Mouse (Mus musculus) forebrain, embryonic 14.5 days (tissue): ENCODE data around the gene Wdr62. TPM values are rescaled to one million over a fixed set of nuclear protein-coding genes. Genes with fewer than 3 reads are reported as not detected.
"Not testable (repeated sequence)": the region's sequence is repeated elsewhere in the genome, so short reads cannot be mapped to it uniquely, and the experiment has no call there.

ENCODE experiments used
- ATAC-seq: fragments of 200-750 bp; cut with Nextera tagmentation; 2 replicates; pipeline ENCODE4 v1.8.0; 2017; ENCODE audit warnings: mild to moderate bottlenecking, moderate library complexity
- DNase-seq: peaks from one replicate; pipeline ENCODE4 v3.0.0-alpha.2; 2015; ENCODE audit warnings: low spot score
- H3K27ac ChIP-seq: fragments of 300-500 bp; sonication (generic); 2 replicates; pipeline ENCODE4 v1.5.1; 2014; ENCODE audit warnings: low read depth, mild to moderate bottlenecking, control low read depth, low read length, moderate library complexity
- H3K27me3 ChIP-seq: fragments of 300-500 bp; sonication (generic); replicated peaks from 2 replicates; pipeline ENCODE4 v1.6.1; 2014; ENCODE audit warnings: low read length, control low read depth, mixed read lengths; ENCODE audit not compliant: control insufficient read depth, insufficient read depth
- H3K36me3 ChIP-seq: fragments of 300-500 bp; sonication (generic); 2 replicates; pipeline ENCODE4 v1.6.1; 2014; ENCODE audit warnings: low read length, control low read depth; ENCODE audit not compliant: control insufficient read depth, insufficient read depth
- H3K4me1 ChIP-seq: fragments of 300-500 bp; sonication (generic); 2 replicates; pipeline ENCODE4 v1.6.1; 2014; ENCODE audit warnings: antibody characterized with exemption, low read length, control low read depth; ENCODE audit not compliant: control insufficient read depth, insufficient read depth
- H3K4me2 ChIP-seq: fragments of 300-500 bp; sonication (generic); 2 replicates; pipeline ENCODE4 v1.6.1; 2014; ENCODE audit warnings: mild to moderate bottlenecking, control low read depth, low read length
- H3K4me3 ChIP-seq: fragments of 300-500 bp; sonication (generic); 2 replicates; pipeline ENCODE4 v1.5.1; 2014; ENCODE audit warnings: low read depth, low read length, control low read depth
- H3K9ac ChIP-seq: fragments of 300-500 bp; sonication (generic); 2 replicates; pipeline ENCODE4 v1.6.1; 2014; ENCODE audit warnings: mild to moderate bottlenecking, low read length, control low read depth, moderate library complexity
- H3K9me3 ChIP-seq: fragments of 300-500 bp; sonication (generic); replicated peaks from 2 replicates; pipeline ENCODE4 v1.6.1; 2016; ENCODE audit warnings: low read length, control low read depth, mixed read lengths; ENCODE audit not compliant: control insufficient read depth
- WGBS: fragments of 180-500 bp; shearing (Covaris S2); extraction: QIAGEN DNeasy Blood & Tissue Kit; methylation state at CpG from one replicate; pipeline ENCODE4 v1.1.7; 2014; 5-methylcytosine and 5-hydroxymethylcytosine counted together
- polyA plus RNA-seq: library from polyadenylated mRNA; unstranded; fragments of >200 nt; fragmentation: Nextera tagmentation; extraction: Ambion mirVana; gene quantifications from 2 replicates; pipeline ENCODE4 v1.2.1, GENCODE M21; 2014

The Wdr62 gene
- polyA plus RNA-seq, 1 experiment from 2014 or later: 5.6 TPM

GRCm38 (mm10) chr7:30213881-30214280 is 66.3 kb downstream of the Wdr62 start:
- WGBS: 96% methylated on average over 3 of the region's 3 CpGs

GRCm38 (mm10) chr7:30211025-30211424 is 69.2 kb downstream of the Wdr62 start:
- 14% methylated on average over 4 of the region's 4 CpGs for WGBS
- H3K9me3 ChIP-seq: no peaks in the 10 kb centered on the region
- no peak overlapping the region for H3K4me2 ChIP-seq
- H3K9ac ChIP-seq: no peak overlapping the region
- DNase-seq (no peak), ATAC-seq (no peak)
- no peaks in the 10 kb centered on the region for H3K4me1 ChIP-seq
- no peak overlapping the region for H3K4me3 ChIP-seq
- H3K27me3 ChIP-seq: no peaks in the 10 kb centered on the region
- H3K36me3 ChIP-seq: no peaks in the 10 kb centered on the region
- H3K27ac ChIP-seq: no peak overlapping the region

More at GRCm38 (mm10) chr7:30213881-30214280, 66.3 kb downstream of the Wdr62 start:
- Histone ChIP-seq H3K9me3 (no peaks in the 10 kb centered on the region), H3K27ac (no peak overlapping the region), H3K4me1 (no peaks in the 10 kb centered on the region), H3K36me3 (no peaks in the 10 kb centered on the region), H3K9ac (no peak overlapping the region), H3K27me3 (no peaks in the 10 kb centered on the region), H3K4me3 (no peak overlapping the region), H3K4me2 (no peak overlapping the region)
- DNase-seq (no peak), ATAC-seq (no peak)

- not testable (repeated sequence) for H3K9ac ChIP-seq, H3K4me3 ChIP-seq, H3K36me3 ChIP-seq, H3K4me1 ChIP-seq, H3K9me3 ChIP-seq, ATAC-seq, H3K4me2 ChIP-seq, DNase-seq, H3K27me3 ChIP-seq, H3K27ac ChIP-seq
- 62% methylated on average over 5 of the region's 5 CpGs for WGBS
Measured at GRCm38 (mm10) chr7:30206364-30206763, 73.9 kb downstream of the Wdr62 start.

GRCm38 (mm10) chr7:30205383-30205782 is 74.8 kb downstream of the Wdr62 start:
- DNase-seq: peak; percentile 74
- ATAC-seq: no peak
- Histone ChIP-seq H3K4me3 (no peak overlapping the region), H3K4me2 (no peak overlapping the region), H3K9ac (no peak overlapping the region), H3K27me3 (no peaks in the 10 kb centered on the region), H3K36me3 (no peaks in the 10 kb centered on the region), H3K27ac (no peak overlapping the region), H3K9me3 (no peaks in the 10 kb centered on the region), H3K4me1 (no peaks in the 10 kb centered on the region)
- WGBS: 0% methylated on average over 2 of the region's 2 CpGs

- ATAC-seq (no peak), DNase-seq (no peak)
- WGBS: 28% methylated on average over 8 of the region's 8 CpGs
- Histone ChIP-seq H3K4me3 (no peak overlapping the region), H3K4me1 (no peaks in the 10 kb centered on the region), H3K27ac (no peak overlapping the region), H3K9ac (no peak overlapping the region), H3K4me2 (no peak overlapping the region), H3K27me3 (no peaks in the 10 kb centered on the region), H3K9me3 (no peaks in the 10 kb centered on the region), H3K36me3 (no peaks in the 10 kb centered on the region)
Measured at GRCm38 (mm10) chr7:30204380-30204779, 75.8 kb downstream of the Wdr62 start.

- no peak for DNase-seq
- 87% methylated on average over 11 of the region's 11 CpGs for WGBS
- H3K27ac ChIP-seq: no peak overlapping the region
- no peaks in the 10 kb centered on the region for H3K36me3 ChIP-seq
- no peaks in the 10 kb centered on the region for H3K4me1 ChIP-seq
- no peak overlapping the region for H3K4me2 ChIP-seq
- H3K9me3 ChIP-seq: no peaks in the 10 kb centered on the region
- H3K9ac ChIP-seq: no peak overlapping the region
- no peak for ATAC-seq
- H3K27me3 ChIP-seq: no peaks in the 10 kb centered on the region
- H3K4me3 ChIP-seq: no peak overlapping the region
Measured at GRCm38 (mm10) chr7:30202895-30203690, 77.1 kb downstream of the Wdr62 start.

GRCm38 (mm10) chr7:30200661-30201060 is 79.6 kb downstream of the Wdr62 start:
- 89% methylated on average over 5 of the region's 5 CpGs for WGBS
- ATAC-seq, H3K27ac ChIP-seq: not testable (repeated sequence)

GRCm38 (mm10) chr7:30200200-30200599 is 80.0 kb downstream of the Wdr62 start:
- WGBS: 83% methylated on average over 5 of the region's 5 CpGs
- H3K4me1 ChIP-seq: no peaks in the 10 kb centered on the region
- DNase-seq (no peak), ATAC-seq (no peak)
- no peak overlapping the region for H3K27ac ChIP-seq
- H3K36me3 ChIP-seq: no peaks in the 10 kb centered on the region
- H3K4me2 ChIP-seq: no peak overlapping the region
- H3K27me3 ChIP-seq: no peaks in the 10 kb centered on the region
- no peak overlapping the region for H3K4me3 ChIP-seq
- H3K9ac ChIP-seq: no peak overlapping the region
- no peaks in the 10 kb centered on the region for H3K9me3 ChIP-seq

More at GRCm38 (mm10) chr7:30200661-30201060, 79.6 kb downstream of the Wdr62 start:
- not testable (repeated sequence) for H3K27me3 ChIP-seq, H3K4me2 ChIP-seq, H3K4me3 ChIP-seq, H3K4me1 ChIP-seq, H3K36me3 ChIP-seq, H3K9me3 ChIP-seq, H3K9ac ChIP-seq, DNase-seq

DNA sequence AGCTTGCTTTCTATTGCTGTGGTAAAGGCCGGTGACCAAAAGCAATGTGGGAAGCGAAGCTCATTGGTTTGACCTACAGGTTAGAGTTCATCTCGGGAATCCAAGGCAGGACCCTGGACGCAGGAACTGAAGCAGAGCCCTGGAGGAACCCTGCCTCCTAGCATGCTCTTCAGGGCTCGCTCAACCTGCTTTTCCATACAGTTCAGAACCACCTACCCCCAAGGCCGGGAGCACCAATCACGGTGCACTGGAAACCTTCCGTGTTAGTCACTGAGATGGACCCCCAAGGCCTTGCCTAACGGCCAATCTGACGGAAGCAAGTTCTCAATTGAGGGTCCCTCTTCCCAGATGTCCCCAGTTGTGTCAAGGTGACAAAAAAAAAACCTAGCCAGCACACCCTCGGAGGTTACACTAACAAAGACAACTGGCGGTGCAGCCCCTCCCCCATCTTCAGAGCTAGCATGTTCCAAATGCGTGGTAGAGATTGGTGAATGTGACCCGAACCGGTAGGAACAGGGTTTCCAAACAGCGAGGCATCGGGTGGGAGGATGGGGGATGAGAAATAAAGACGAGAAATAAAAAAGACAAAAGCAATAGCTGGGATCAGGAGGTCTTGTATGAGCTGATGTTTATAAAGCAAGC is 80.6 kb downstream of the Wdr62 start:
- no peak overlapping the region for H3K9ac ChIP-seq
- WGBS: 79% methylated on average over 18 of the region's 18 CpGs

More for the DNA sequence above, 80.6 kb downstream of the Wdr62 start:
- ATAC-seq (no peak), DNase-seq (no peak)
- H3K4me2 ChIP-seq: no peak overlapping the region
- no peak overlapping the region for H3K27ac ChIP-seq
- no peaks in the 10 kb centered on the region for H3K36me3 ChIP-seq
- H3K4me3 ChIP-seq: no peak overlapping the region
- H3K9me3 ChIP-seq: no peaks in the 10 kb centered on the region
- no peaks in the 10 kb centered on the region for H3K27me3 ChIP-seq
- H3K4me1 ChIP-seq: no peaks in the 10 kb centered on the region
